In genomic region chr13:48780345-48781010, GRCm38 (mm10) we compare ENCODE assay signal across 14 mouse cellular contexts.
DNase-seq lines count a peak whose midpoint lies in the region; ATAC-seq and TF ChIP-seq lines count a peak whose summit lies in the region.
"Had no signal": no experiment of that assay in that cellular context is flagged by ENCODE, and none has a peak within 500 bp of the region (broad histone marks: within the 10 kb centered on the region; RNA-seq: fewer than 3 reads in every experiment).

No protein-coding gene starts in this region.

- H3K4me3 ChIP-seq in hindbrain, embryonic 13.5 days = no peak overlapping the region
- H3K4me3 ChIP-seq in hindbrain, postnatal 0 days (ENCODE audit: low read length) = no peak overlapping the region
- H3K4me3 ChIP-seq: midbrain, embryonic 12.5 days; neural tube, embryonic 13.5 days had no signal

- no peak for ATAC-seq in hindbrain, embryonic 13.5 days (ENCODE audit: low FRiP score)
- ATAC-seq in hindbrain, postnatal 0 days = no peak
- ATAC-seq: lung, postnatal 0 days had no signal

- peaks cover 32% of the 10 kb centered on the region for H3K4me1 ChIP-seq in hindbrain, embryonic 13.5 days (replicated peaks)
- H3K4me1 ChIP-seq in hindbrain, postnatal 0 days (ENCODE audit: insufficient read depth, low read length) = no peaks in the 10 kb centered on the region

- H3K36me3 ChIP-seq in hindbrain, embryonic 13.5 days = no peaks in the 10 kb centered on the region
- no peaks in the 10 kb centered on the region for H3K36me3 ChIP-seq in hindbrain, postnatal 0 days (ENCODE audit: insufficient read depth, low read length)
- H3K36me3 ChIP-seq: midbrain, embryonic 12.5 days; neural tube, embryonic 13.5 days had no signal

- H3K9me3 ChIP-seq in hindbrain, embryonic 13.5 days = no peaks in the 10 kb centered on the region
- H3K9me3 ChIP-seq in hindbrain, postnatal 0 days (ENCODE audit: low read length) = no peaks in the 10 kb centered on the region
- H3K9me3 ChIP-seq: midbrain, embryonic 12.5 days; neural tube, embryonic 13.5 days had no signal

- TF ChIP-seq CTCF in hindbrain, postnatal 0 days (IDR thresholded peaks at IDR 0.05; ENCODE audit: low read depth) = no peak

- 0 out of 2 replicates have a peak overlapping the region, but pooled peaks have one; percentile 26 for H3K9ac ChIP-seq in hindbrain, embryonic 13.5 days
- H3K9ac ChIP-seq in hindbrain, postnatal 0 days (replicated peaks; ENCODE audit: low read length) = no peak overlapping the region
- H3K9ac ChIP-seq: midbrain, embryonic 12.5 days; neural tube, embryonic 13.5 days had no signal

- H3K27me3 ChIP-seq in hindbrain, embryonic 13.5 days = peaks cover 3% of the 10 kb centered on the region; the same call in 1 of the 2 replicates
- H3K27me3 ChIP-seq in hindbrain, postnatal 0 days (ENCODE audit: insufficient read depth, low read length) = no peaks in the 10 kb centered on the region

- peak; percentile 16 to 37 for DNase-seq in adrenal gland, postnatal 36 days
- DNase-seq in adrenal gland, adult 18-20 months (ENCODE audit: low spot score in 2 of 2) = no peak
- DNase-seq in hindbrain, postnatal 0 days (ENCODE audit: low spot score) = no peak
- DNase-seq in ovary, postnatal 36 days (ENCODE audit: low spot score) = peak; percentile 36
- DNase-seq in ovary, adult 18-20 months (ENCODE audit: low spot score) = no peak
- no peak for DNase-seq in urinary bladder, postnatal 4 days (ENCODE audit: low spot score in 2 of 2)
- DNase-seq in right cerebral cortex, adult 18-20 months = no peak
- DNase-seq: cerebellum, adult 2 months; heart, postnatal 36 days; kidney, adult 18-20 months had no signal

- no peak overlapping the region for H3K4me2 ChIP-seq in hindbrain, embryonic 13.5 days
- H3K4me2 ChIP-seq in hindbrain, postnatal 0 days (ENCODE audit: low read depth, low read length) = no peak overlapping the region
- H3K4me2 ChIP-seq: midbrain, embryonic 12.5 days; neural tube, embryonic 13.5 days had no signal

- 59% methylated on average over 9 of the region's 9 CpGs for WGBS in hindbrain, embryonic 13.5 days
- 64% methylated on average over 9 of the region's 9 CpGs for WGBS in hindbrain, postnatal 0 days

- no peak overlapping the region for H3K27ac ChIP-seq in hindbrain, embryonic 13.5 days
- H3K27ac ChIP-seq in hindbrain, postnatal 0 days = no peak overlapping the region
- H3K27ac ChIP-seq: midbrain, embryonic 12.5 days; neural tube, embryonic 13.5 days had no signal

Comparison
In these comparisons a context has a peak if more than half of its experiments do, and no peak if none do; other contexts are left out.
1. DNase-seq: peak in adrenal gland, postnatal 36 days (2 of 2) and ovary, postnatal 36 days (single experiment); none in adrenal gland, adult 18-20 months (0 of 2), hindbrain, postnatal 0 days (single experiment), ovary, adult 18-20 months (single experiment), urinary bladder, postnatal 4 days (0 of 2) and right cerebral cortex, adult 18-20 months (single experiment).